In the genomic region with DNA sequence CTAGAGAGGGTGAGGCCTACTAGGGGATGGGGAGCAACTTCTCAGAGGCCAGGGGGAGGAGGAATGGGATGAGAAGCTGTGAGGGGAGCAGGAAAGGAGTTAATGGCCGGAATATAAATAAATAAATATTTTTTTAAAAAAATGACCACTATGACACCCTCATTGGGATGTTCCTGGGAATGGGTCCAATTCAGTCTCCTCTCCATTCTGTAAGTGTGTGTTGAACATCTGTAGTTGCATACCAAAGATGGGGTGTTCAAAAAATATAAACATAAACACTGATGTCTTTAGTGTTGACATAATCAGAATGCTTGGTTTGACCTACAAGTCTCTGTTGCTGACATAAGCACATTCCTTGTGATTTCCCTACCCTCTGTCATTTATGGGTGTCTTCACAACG, we compare ENCODE assay signal across 22 mouse cellular contexts.
A peak's percentile ranks its signal among the peaks of the same experiment; 100 is the strongest.
DNase-seq lines count a peak whose midpoint lies in the region; ATAC-seq and TF ChIP-seq lines count a peak whose summit lies in the region.
"Had no signal": no experiment of that assay in that cellular context is flagged by ENCODE, and none has a peak within 500 bp of the region (broad histone marks: within the 10 kb centered on the region; RNA-seq: fewer than 3 reads in every experiment).

No protein-coding gene starts in this region.

- no peaks in the 10 kb centered on the region for H3K9me3 ChIP-seq in lung, embryonic 14.5 days (ENCODE audit: low read depth, low read length)
- no peaks in the 10 kb centered on the region for H3K9me3 ChIP-seq in lung, embryonic 15.5 days
- H3K9me3 ChIP-seq in lung, embryonic 16.5 days (ENCODE audit: control insufficient read depth, low read length), result no peaks in the 10 kb centered on the region
- H3K9me3 ChIP-seq in lung, postnatal 0 days (ENCODE audit: low read length), result no peaks in the 10 kb centered on the region
- H3K9me3 ChIP-seq: G1E had no signal

- no peak overlapping the region for H3K27ac ChIP-seq in lung, embryonic 14.5 days (ENCODE audit: low read depth)
- H3K27ac ChIP-seq in lung, embryonic 15.5 days, result no peak overlapping the region
- no peak overlapping the region for H3K27ac ChIP-seq in lung, embryonic 16.5 days (ENCODE audit: low read length)
- no peak overlapping the region for H3K27ac ChIP-seq in lung, postnatal 0 days (ENCODE audit: low read length)

- WGBS in lung, embryonic 14.5 days, result 49% methylated on average over 2 of the region's 2 CpGs
- 43% methylated on average over 2 of the region's 2 CpGs for WGBS in lung, embryonic 15.5 days
- WGBS in lung, embryonic 16.5 days, result 46% methylated on average over 2 of the region's 2 CpGs
- 43% methylated on average over 2 of the region's 2 CpGs for WGBS in lung, adult 2 months
- 26% methylated on average over 2 of the region's 2 CpGs for whole genome bisulfite sequencing in lung, postnatal 0 days

- no peak for TF ChIP-seq CTCF in lung, embryonic 14.5 days (IDR thresholded peaks at IDR 0.05; ENCODE audit: low read depth)
- TF ChIP-seq CTCF in lung, adult 2 months (IDR thresholded peaks at IDR 0.05; ENCODE audit: insufficient read depth, low read length), result no peak
- TF ChIP-seq CTCF in lung, postnatal 0 days (IDR thresholded peaks at IDR 0.05), result no peak

- no peaks in the 10 kb centered on the region for H3K27me3 ChIP-seq in lung, embryonic 14.5 days (ENCODE audit: insufficient read depth, low read length)
- no peaks in the 10 kb centered on the region for H3K27me3 ChIP-seq in lung, embryonic 15.5 days
- no peaks in the 10 kb centered on the region for H3K27me3 ChIP-seq in lung, embryonic 16.5 days (ENCODE audit: control insufficient read depth, insufficient read depth, low read depth, low read length)
- H3K27me3 ChIP-seq in lung, postnatal 0 days (replicated peaks; ENCODE audit: insufficient read depth, low read length), result no peaks in the 10 kb centered on the region
- H3K27me3 ChIP-seq: CH12.LX had no signal

- TF ChIP-seq EP300 in lung, postnatal 0 days (IDR thresholded peaks at IDR 0.05), result no peak

- peak; percentile 24; the same call in 1 of the 2 replicates for ATAC-seq in lung, embryonic 14.5 days (ENCODE audit: insufficient read depth)
- ATAC-seq in lung, embryonic 15.5 days (ENCODE audit: borderline replicate concordance, extremely low read depth, low FRiP score, low TSS enrichment), result peak; percentile 55; the same call in 1 of the 2 replicates
- ATAC-seq in lung, embryonic 16.5 days (ENCODE audit: low read depth), result peak; percentile 77
- ATAC-seq in lung, postnatal 0 days, result peak; percentile 21; the same call in 1 of the 2 replicates
- ATAC-seq: activated CD4-positive, CD25-positive, alpha-beta regulatory T cell, adult 4 months; CD4-positive, CD25-positive, alpha-beta regulatory T cell, adult 4 months; Patski had no signal

- no peak overlapping the region for H3K4me3 ChIP-seq in lung, embryonic 14.5 days (ENCODE audit: low read depth, low read length)
- H3K4me3 ChIP-seq in lung, embryonic 15.5 days, result no peak overlapping the region
- H3K4me3 ChIP-seq in lung, embryonic 16.5 days (ENCODE audit: low read length), result no peak overlapping the region
- H3K4me3 ChIP-seq in lung, adult 2 months (replicated peaks; ENCODE audit: extremely low read depth, low read depth, low read length), result no peak overlapping the region
- no peak overlapping the region for H3K4me3 ChIP-seq in lung, postnatal 0 days (ENCODE audit: low read depth, low read length)

- H3K4me1 ChIP-seq in lung, embryonic 14.5 days (ENCODE audit: insufficient read depth), result no peaks in the 10 kb centered on the region
- no peaks in the 10 kb centered on the region for H3K4me1 ChIP-seq in lung, embryonic 15.5 days
- no peaks in the 10 kb centered on the region for H3K4me1 ChIP-seq in lung, embryonic 16.5 days (replicated peaks; ENCODE audit: control insufficient read depth, insufficient read depth, low read length)
- no peaks in the 10 kb centered on the region for H3K4me1 ChIP-seq in lung, adult 2 months (ENCODE audit: control insufficient read depth, insufficient read depth, low read length)
- no peaks in the 10 kb centered on the region for H3K4me1 ChIP-seq in lung, postnatal 0 days (ENCODE audit: insufficient read depth, low read depth, low read length)

- DNase-seq in lung, embryonic 14.5 days, result peak; percentile 27
- no peak for DNase-seq in lung, adult 18-20 months
- no peak for DNase-seq in lung, postnatal 14 days
- no peak for DNase-seq in lung, adult 2 months
- DNase-seq in lung, postnatal 0 days (ENCODE audit: low spot score), result peak; percentile 9
- DNase-seq in lung, postnatal 25 days (ENCODE audit: low spot score), result no peak
- DNase-seq: adrenal gland, adult 2 months; adrenal gland, adult 8-10 months; adrenal gland, postnatal 10 days; adrenal gland, postnatal 14 days; adrenal gland, postnatal 25 days; adrenal gland, postnatal 36 days; B cell, adult 2 months; cerebellum, adult 11 months; cerebellum, adult 11-12 months had no signal

- H3K36me3 ChIP-seq in lung, embryonic 14.5 days (ENCODE audit: insufficient read depth), result no peaks in the 10 kb centered on the region
- H3K36me3 ChIP-seq in lung, embryonic 15.5 days, result no peaks in the 10 kb centered on the region
- no peaks in the 10 kb centered on the region for H3K36me3 ChIP-seq in lung, embryonic 16.5 days (ENCODE audit: control insufficient read depth, insufficient read depth, low read length)
- H3K36me3 ChIP-seq in lung, postnatal 0 days (ENCODE audit: insufficient read depth, low read length), result no peaks in the 10 kb centered on the region
- H3K36me3 ChIP-seq: G1E had no signal

- no peak overlapping the region for H3K4me2 ChIP-seq in lung, embryonic 14.5 days
- no peak overlapping the region for H3K4me2 ChIP-seq in lung, embryonic 15.5 days
- no peak overlapping the region for H3K4me2 ChIP-seq in lung, embryonic 16.5 days (ENCODE audit: low read depth, low read length)
- no peak overlapping the region for H3K4me2 ChIP-seq in lung, postnatal 0 days (replicated peaks; ENCODE audit: low read depth, low read length)

- no peak overlapping the region for H3K9ac ChIP-seq in lung, embryonic 14.5 days
- H3K9ac ChIP-seq in lung, embryonic 15.5 days, result no peak overlapping the region
- H3K9ac ChIP-seq in lung, embryonic 16.5 days (ENCODE audit: low read length), result no peak overlapping the region
- H3K9ac ChIP-seq in lung, postnatal 0 days (replicated peaks; ENCODE audit: low read depth), result no peak overlapping the region

- no peak for TF ChIP-seq POLR2A in lung, adult 2 months (IDR thresholded peaks at IDR 0.05; ENCODE audit: borderline replicate concordance, extremely low read depth, low read depth, low read length)

Comparison
In these comparisons a context has a peak if more than half of its experiments do, and no peak if none do; other contexts are left out.
1. DNase-seq: peak in lung, embryonic 14.5 days (single experiment) and lung, postnatal 0 days (single experiment); none in lung, adult 18-20 months (0 of 2), lung, postnatal 14 days (single experiment), lung, adult 2 months (single experiment) and lung, postnatal 25 days (single experiment).
2. ATAC-seq: peak in every context shown above with its lines; median percentile 77 in lung, embryonic 16.5 days; 55 in lung, embryonic 15.5 days; 24 in lung, embryonic 14.5 days; 21 in lung, postnatal 0 days.